Mouse (Mus musculus) v-Abl transformed pro-B cells (cell line): ENCODE measurements around the gene Cnot4.
"Not testable (repeated sequence)": the region's sequence is repeated elsewhere in the genome, so short reads cannot be mapped to it uniquely, and the experiment has no call there.

ENCODE experiments used
- in situ Hi-C, 2 experiments: fragments of 400-800 bp; cut with MboI; formaldehyde crosslinking; loops; one replicate each; pipeline ENCODE4 v1.15.1; 2025; ENCODE audit not compliant: unreplicated experiment in 2 of 2

Gene Cnot4

GRCm38 (mm10) chr6:35133579-35134488, at the start of gene Cnot4:
TSS of gene Cnot4 (minus strand) at chr6:35133724.
- in situ Hi-C loops, result no loop called here

DNA sequence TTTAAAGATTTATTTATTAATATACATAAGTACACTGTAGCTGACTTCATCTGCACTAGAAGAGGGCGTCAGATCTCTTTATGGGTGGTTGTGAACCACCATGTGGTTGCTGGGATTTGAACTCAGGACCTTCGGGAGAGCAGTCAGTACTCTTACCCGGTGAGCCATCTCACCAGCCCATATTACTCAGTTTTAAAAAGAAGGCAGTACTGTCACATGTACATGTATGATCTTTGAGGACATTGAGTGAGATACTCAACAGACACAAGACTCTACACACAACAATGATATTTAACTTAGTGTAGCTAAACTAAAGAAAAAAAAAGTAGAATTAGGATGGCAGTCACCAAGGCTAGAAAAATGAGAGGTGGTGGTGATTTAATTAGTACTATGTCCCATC, 45.8 kb upstream of the Cnot4 start:
- in situ Hi-C loops, result not testable (repeated sequence)

GRCm38 (mm10) chr6:35177650-35178272, 44.2 kb upstream of the Cnot4 start:
- in situ Hi-C loops, result no loop called here

GRCm38 (mm10) chr6:35176979-35177649, 43.6 kb upstream of the Cnot4 start, which contains the start of gene Nup205:
TSS of gene Nup205 (plus strand) at chr6:35177421.
- in situ Hi-C loops, result no loop called here

DNA sequence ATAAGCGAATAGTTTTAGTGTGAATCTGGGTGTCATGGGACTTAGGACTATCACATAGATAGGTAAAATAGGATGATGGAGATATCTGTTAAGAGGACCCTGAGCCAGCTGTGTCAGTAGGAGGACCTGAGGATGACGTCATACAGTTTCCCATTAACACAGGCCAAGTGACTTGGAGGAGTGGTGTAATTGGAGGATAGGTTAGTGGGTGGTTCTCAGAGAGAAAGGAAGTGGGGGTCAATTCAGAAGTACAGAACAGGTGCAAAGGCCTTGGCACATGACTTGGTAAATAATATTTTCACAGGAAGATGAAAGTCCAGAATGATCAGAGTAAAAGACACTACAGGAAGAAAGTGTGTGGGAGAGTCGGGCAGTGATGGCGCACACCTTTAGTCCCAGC, 39.7 kb upstream of the Cnot4 start:
- in situ Hi-C loops, result loop anchor here in 1 of 2 experiments (5.0 kb wide), 1 partner anchor 36 kb away; no protein-coding TSS in a partner anchor

- in situ Hi-C loops, result loop anchor here in 1 of 2 experiments (5.0 kb wide), 1 partner anchor 35 kb away; no protein-coding TSS in a partner anchor
These were observed 38.5 kb upstream of the Cnot4 start for GRCm38 (mm10) chr6:35172028-35172427.

GRCm38 (mm10) chr6:35169250-35169649, 35.7 kb upstream of the Cnot4 start:
- in situ Hi-C loops, result no loop called here

DNA sequence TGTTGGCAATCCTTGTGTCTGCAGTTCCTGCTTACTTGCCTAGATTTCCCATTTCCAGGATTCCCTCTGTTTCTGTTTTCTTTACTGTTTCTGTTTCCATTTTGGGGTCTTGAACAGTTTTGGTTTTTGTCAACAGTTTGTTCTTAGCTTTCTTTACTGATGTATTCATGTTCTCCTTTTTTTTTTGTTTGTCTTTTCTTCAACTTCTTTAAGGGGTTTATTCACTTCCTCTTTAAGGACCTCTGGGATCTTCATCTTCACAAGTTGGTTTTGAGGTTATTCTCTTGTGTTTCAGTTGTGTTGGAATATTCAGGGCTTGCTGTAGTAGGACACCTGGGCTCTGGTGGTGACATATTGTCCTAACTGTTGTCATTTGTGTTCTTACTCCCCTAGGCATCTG, 21.0 kb upstream of the Cnot4 start:
- in situ Hi-C loops, result no loop called here

DNA sequence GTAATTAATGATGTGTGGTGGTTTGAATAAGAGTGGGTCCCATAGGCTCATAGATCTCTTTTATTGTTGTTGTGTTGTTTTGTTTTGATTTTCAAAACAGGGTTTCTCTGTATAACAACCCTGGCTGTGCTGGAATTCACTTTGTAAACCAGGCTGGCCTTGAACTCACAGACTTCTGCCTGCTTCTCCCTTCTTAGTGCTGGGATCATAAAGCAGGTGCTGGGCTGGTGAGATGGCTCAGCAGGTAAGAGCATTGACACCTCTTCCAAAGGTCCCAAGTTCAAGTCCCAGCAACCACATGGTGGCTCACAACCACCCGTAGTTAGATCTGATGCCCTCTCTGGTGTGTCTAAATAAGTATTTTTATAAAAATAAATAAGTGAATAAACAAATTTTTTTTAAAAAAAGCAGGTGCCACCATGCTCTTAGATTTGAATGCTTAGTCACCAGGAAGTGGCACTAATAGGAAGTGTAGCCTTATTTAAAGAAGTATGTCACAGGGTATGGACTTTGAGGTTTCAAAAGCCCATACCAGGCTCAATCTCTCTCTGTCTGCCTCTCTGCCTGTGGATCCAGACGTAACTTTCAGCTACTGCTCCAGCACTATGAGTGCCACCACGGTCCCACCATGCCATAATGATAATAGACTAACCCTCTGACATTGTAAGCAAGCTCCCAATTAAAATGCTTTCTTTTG, 14.3 kb upstream of the Cnot4 start:
- in situ Hi-C loops, result no loop called here

GRCm38 (mm10) chr6:35145569-35145968, 12.0 kb upstream of the Cnot4 start:
- in situ Hi-C loops, result no loop called here

DNA sequence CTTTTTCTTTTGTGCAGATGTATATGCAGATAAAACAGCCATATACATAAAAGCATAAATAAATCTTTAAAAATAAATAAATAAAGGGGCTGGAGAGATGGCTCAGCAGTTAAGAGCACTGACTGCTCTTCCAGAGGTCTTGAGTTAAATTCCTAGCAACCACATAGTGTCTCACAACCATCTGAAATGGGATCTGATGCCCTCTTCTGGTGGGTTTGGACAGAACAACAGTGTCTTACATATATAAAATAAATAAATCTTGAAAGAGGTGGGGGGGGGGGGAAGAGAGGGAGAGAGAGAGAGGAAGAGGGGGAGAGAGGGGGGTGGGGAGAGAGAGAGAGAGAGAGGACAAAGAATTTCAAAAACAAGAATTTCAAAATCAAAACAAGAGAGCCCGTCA, 6.8 kb upstream of the Cnot4 start:
- in situ Hi-C loops, result no loop called here

- in situ Hi-C loops, result loop anchor here in 1 of 2 experiments (5.0 kb wide), 1 partner anchor 37 kb away; no protein-coding TSS in a partner anchor
These were observed 1.3 kb upstream of the Cnot4 start for GRCm38 (mm10) chr6:35134844-35135243.

DNA sequence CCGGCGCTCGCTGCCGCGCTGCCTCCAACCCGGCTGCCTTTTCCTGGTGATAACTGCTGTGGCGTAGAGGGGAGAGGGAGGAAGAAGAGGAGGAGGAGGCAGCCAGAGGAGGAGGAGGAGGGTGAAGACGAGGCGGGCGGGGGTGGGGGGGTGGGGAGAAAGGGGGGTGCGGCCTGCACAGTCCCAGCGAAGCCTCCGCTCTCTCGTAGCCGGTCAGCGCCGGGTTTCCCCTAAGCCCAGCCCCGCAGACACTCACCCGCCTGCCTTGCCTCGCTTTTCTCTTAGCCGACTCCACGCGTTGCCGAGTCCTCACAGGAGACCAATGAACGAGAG, 312 bp downstream of the Cnot4 start:
- in situ Hi-C loops, result no loop called here

DNA sequence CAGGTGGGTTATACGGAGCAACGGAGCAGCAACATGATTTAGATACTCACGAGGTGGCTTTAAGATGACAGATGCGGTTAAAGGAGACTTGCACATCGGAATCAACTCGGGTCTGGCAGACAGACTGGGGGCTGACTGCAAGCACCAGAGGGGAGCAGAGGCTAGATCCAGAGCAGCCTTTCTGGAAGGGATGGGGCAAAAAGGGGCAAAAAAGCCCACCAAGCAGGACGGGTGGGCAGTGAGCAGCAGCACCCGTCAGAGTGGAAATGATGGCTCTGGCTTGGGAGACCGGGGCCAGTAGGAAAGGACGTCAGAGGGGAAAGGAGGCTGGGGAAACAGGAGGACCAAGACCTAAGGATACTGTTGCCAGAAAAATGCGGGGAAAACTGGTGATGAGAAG, 718 bp downstream of the Cnot4 start:
- in situ Hi-C loops, result no loop called here

DNA sequence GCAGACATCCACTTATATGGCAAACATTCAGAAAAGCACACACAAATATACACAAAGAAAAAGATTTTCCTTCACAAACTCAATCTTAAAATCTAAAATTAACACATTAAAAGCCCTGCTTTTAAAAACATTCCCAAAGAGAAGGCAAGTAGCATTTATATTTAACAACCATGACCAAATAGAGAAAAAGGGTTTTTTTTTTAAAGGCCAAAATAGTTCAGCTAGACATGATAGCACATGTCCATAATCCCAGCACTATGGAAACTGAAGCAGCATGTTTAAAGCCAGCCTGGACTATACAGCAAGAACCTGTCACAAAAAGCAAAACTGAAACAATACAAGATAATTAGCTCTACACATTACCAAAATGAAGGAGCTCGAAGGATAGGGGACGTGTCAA, 11.0 kb downstream of the Cnot4 start:
- in situ Hi-C loops, result no loop called here

DNA sequence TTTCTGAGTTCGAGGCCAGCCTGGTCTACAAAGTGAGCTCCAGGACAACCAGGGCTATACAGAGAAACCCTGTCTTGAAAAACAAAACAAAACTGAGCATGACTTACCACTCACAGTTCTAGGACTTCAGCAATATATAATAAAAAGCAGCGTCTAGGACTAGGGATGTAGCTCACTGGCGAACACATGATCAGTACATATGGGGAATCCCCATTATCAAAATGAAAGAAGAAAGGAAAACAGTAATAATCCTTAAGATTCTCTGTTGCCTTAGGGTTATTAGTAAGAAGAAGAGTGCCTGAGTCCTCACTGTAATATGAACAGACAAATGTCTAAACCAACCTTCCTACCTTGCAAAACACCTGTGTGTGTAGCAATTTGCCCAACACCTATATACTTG, 11.6 kb downstream of the Cnot4 start:
- in situ Hi-C loops, result no loop called here

GRCm38 (mm10) chr6:35102457-35102856, 31.1 kb downstream of the Cnot4 start:
- in situ Hi-C loops, result no loop called here

GRCm38 (mm10) chr6:35084927-35085326, 48.6 kb downstream of the Cnot4 start:
- in situ Hi-C loops, result no loop called here

DNA sequence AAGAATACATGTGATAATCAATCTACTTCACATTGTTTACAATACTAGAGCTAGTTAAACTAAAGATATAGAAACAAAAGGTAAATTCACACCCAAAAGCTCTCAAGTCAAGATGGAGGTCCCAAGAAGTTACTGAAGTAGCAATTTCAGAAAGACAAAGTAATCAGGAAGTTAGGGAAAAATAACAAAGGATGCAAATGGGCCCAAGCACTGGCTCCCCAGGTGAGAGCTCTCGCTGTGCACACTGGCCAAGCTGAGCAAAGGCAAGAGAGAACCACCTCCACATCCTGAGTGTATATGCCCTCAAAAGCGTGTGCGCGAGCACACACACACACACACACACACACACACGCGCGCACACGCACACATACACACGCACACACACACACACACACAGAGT, 58.4 kb downstream of the Cnot4 start:
- in situ Hi-C loops, result no loop called here

- in situ Hi-C loops, result no loop called here
These were observed 62.3 kb downstream of the Cnot4 start for GRCm38 (mm10) chr6:35071261-35071660.

- in situ Hi-C loops, result no loop called here
These were observed 71.1 kb downstream of the Cnot4 start for GRCm38 (mm10) chr6:35062446-35062845.
